Mouse (Mus musculus): ENCODE results near the gene Zfp174. TPM values are rescaled to one million over a fixed set of nuclear protein-coding genes. Genes with fewer than 3 reads are reported as not detected.
"Not testable (repeated sequence)": the region's sequence is repeated elsewhere in the genome, so short reads cannot be mapped to it uniquely, and the experiment has no call there.

Zfp174 gene
- total RNA-seq (2021): 13.8 and 18.1 TPM in 2 replicates
- long read RNA-seq, full-length matches to known transcripts: 2 of 2 reads
- long read RNA-seq, partial matches to known transcripts: 0 of 2 reads
- long read RNA-seq, other reads (novel, unspliced or antisense): 0 of 2 reads

GRCm38 (mm10) chr16:3846711-3847518, at the start of gene Zfp174:
Gene Zfp174 (plus strand): TSS chr16:3847268.
- DNase-seq: peak; percentile 90

GRCm38 (mm10) chr16:3808176-3808575, 38.9 kb upstream of the Zfp174 start:
- no peak for DNase-seq

GRCm38 (mm10) chr16:3814667-3815066, 32.4 kb upstream of the Zfp174 start:
- DNase-seq: not testable (repeated sequence)

GRCm38 (mm10) chr16:3820202-3820601, 26.9 kb upstream of the Zfp174 start:
- no peak for DNase-seq

GRCm38 (mm10) chr16:3828021-3828420, 19.0 kb upstream of the Zfp174 start:
- no peak for DNase-seq

- DNase-seq: no peak
Observed at GRCm38 (mm10) chr16:3829727-3830126, 17.3 kb upstream of the Zfp174 start.

- no peak for DNase-seq
Observed at GRCm38 (mm10) chr16:3830588-3831109, 16.4 kb upstream of the Zfp174 start, which contains the start of gene Olfr15. Gene Olfr15 (plus strand): TSS chr16:3830878.

- DNase-seq: no peak
Observed at GRCm38 (mm10) chr16:3835461-3835860, 11.6 kb upstream of the Zfp174 start.

GRCm38 (mm10) chr16:3839157-3839885, 7.7 kb upstream of the Zfp174 start:
- DNase-seq: no peak

- DNase-seq: no peak
Observed at GRCm38 (mm10) chr16:3842989-3843388, 4.1 kb upstream of the Zfp174 start.

- no peak for DNase-seq
Observed at GRCm38 (mm10) chr16:3843796-3844195, 3.3 kb upstream of the Zfp174 start.

GRCm38 (mm10) chr16:3847871-3848270, 803 bp downstream of the Zfp174 start:
- no peak for DNase-seq

- no peak for DNase-seq
Observed at GRCm38 (mm10) chr16:3848416-3848815, 1.3 kb downstream of the Zfp174 start.

- peak; percentile 63 for DNase-seq
Observed at GRCm38 (mm10) chr16:3851301-3851700, 4.2 kb downstream of the Zfp174 start.

- no peak for DNase-seq
Observed at GRCm38 (mm10) chr16:3852586-3852985, 5.5 kb downstream of the Zfp174 start.

- no peak for DNase-seq
Observed at GRCm38 (mm10) chr16:3854437-3855182, 7.5 kb downstream of the Zfp174 start.

GRCm38 (mm10) chr16:3855776-3856175, 8.7 kb downstream of the Zfp174 start:
- no peak for DNase-seq

GRCm38 (mm10) chr16:3859254-3859653, 12.2 kb downstream of the Zfp174 start:
- DNase-seq: no peak

- no peak for DNase-seq
Observed at GRCm38 (mm10) chr16:3871815-3872214, 24.7 kb downstream of the Zfp174 start.

- peak; percentile 92 for DNase-seq
Observed at GRCm38 (mm10) chr16:3872216-3873047, 25.4 kb downstream of the Zfp174 start, which contains the start of gene Naa60. Gene Naa60 (plus strand): TSS chr16:3872375.

GRCm38 (mm10) chr16:3876346-3876745, 29.3 kb downstream of the Zfp174 start:
- DNase-seq: no peak
